8 mouse cellular contexts compared by ENCODE assay signal in the genomic region with DNA sequence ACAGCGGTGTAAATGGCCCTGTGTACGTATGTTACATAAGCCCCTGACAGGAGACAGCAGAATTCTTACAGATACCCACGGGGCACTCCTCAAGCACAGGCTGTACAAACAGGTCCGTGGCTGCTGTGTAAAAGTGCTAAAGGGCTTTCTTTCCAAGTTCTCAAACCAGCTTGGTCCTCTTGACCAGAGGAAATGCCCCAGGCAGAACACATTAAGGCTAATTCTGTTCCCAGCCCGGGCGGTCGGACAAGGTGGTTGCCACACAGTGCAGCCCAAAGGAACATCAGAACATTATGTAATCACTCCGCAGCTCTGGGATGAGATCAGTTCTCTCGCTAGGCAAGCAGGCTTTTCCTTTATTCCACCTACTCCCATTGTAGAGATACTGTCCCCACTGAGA. TPM values are rescaled to one million over a fixed set of nuclear protein-coding genes. Genes with fewer than 3 reads are reported as not detected.
DNase-seq lines count a peak whose midpoint lies in the region; ATAC-seq and TF ChIP-seq lines count a peak whose summit lies in the region.

No protein-coding gene starts in this region.

- H3K9ac ChIP-seq in intestine, embryonic 14.5 days (ENCODE audit: low read length), result no peak overlapping the region

- no peaks in the 10 kb centered on the region for H3K9me3 ChIP-seq in intestine, embryonic 14.5 days (ENCODE audit: control insufficient read depth, low read length)

- H3K4me2 ChIP-seq in intestine, embryonic 14.5 days (ENCODE audit: low read length), result peak overlapping the region; percentile 83

- no peaks in the 10 kb centered on the region for H3K27me3 ChIP-seq in intestine, embryonic 14.5 days (replicated peaks; ENCODE audit: control insufficient read depth, insufficient read depth, low read length)

- H3K4me3 ChIP-seq in gastrocnemius, adult 2 months, result peak overlapping the region; percentile 86
- H3K4me3 ChIP-seq in intestine, embryonic 14.5 days (ENCODE audit: low read depth, low read length), result 0 out of 2 replicates have a peak overlapping the region, but pooled peaks have one; percentile 92

- DNase-seq in left cerebral cortex, adult 11 months (ENCODE audit: low spot score), result peak; percentile 83
- DNase-seq in left cerebral cortex, postnatal 4 days, result no peak
- DNase-seq in cerebellum, adult 18-20 months, result peak; percentile 84 to 87
- peak; percentile 81 for DNase-seq in gastrocnemius, adult 2 months
- no peak for DNase-seq in intestine, embryonic 14.5 days (ENCODE audit: low spot score)
- DNase-seq in left cerebral cortex, adult 9 months (ENCODE audit: low spot score in 2 of 2), result peak; percentile 73 to 84
- DNase-seq in T-cell, adult 2 months (ENCODE audit: low spot score), result no peak

- H3K27ac ChIP-seq in gastrocnemius, adult 2 months, result peak overlapping the region; percentile 100
- H3K27ac ChIP-seq in intestine, embryonic 14.5 days (ENCODE audit: low read depth), result no peak overlapping the region

- H3K4me1 ChIP-seq in intestine, embryonic 14.5 days (replicated peaks; ENCODE audit: control insufficient read depth, insufficient read depth, low read length), result peaks cover 21% of the 10 kb centered on the region

- H3K36me3 ChIP-seq in intestine, embryonic 14.5 days (ENCODE audit: control insufficient read depth, insufficient read depth, low read length), result peaks cover 25% of the 10 kb centered on the region

- intact Hi-C loops in left cerebral cortex, postnatal 4 days (cut with DNase I), result no loop called here
- intact Hi-C loops in gastrocnemius, adult 2 months (cut with DNase I), result loop anchor here (5.0 kb wide), 2 partner anchors 55 to 145 kb away; partner anchors contain the start of genes Lpar6 and Rb1

- ATAC-seq in intestine, embryonic 14.5 days (replicated peaks; ENCODE audit: low FRiP score, low TSS enrichment, low read depth), result no peak
- 0 out of 2 replicates have a peak, but pooled peaks have one; percentile 18 for ATAC-seq in megakaryocyte progenitor cell, adult 5-6 weeks (replicated peaks; ENCODE audit: poor library complexity)

- no peak for TF ChIP-seq CTCF in gastrocnemius, adult 2 months (IDR thresholded peaks at IDR 0.05)

- 65% methylated on average over 9 of the region's 9 CpGs for WGBS in intestine, embryonic 14.5 days

RNA-seq across cellular contexts. Expression of gene Itm2b, which starts 2.4 kb away (rescaled TPM):
- total RNA-seq in left cerebral cortex, postnatal 4 days (2021), result 100 to 1,000 TPM; 363 to 375 TPM
- 100 to 1,000 TPM; 255 to 336 TPM for total RNA-seq in gastrocnemius, adult 2 months (2021)
- 596 and 606 TPM in 2 replicates for polyA plus RNA-seq in intestine, embryonic 14.5 days (2014; fragmentation: Nextera tagmentation; extraction: Ambion mirVana)
- total RNA-seq in megakaryocyte progenitor cell, adult 5-6 weeks (2015), result 1,237 and 1,336 TPM in 2 replicates
- total RNA-seq in megakaryocyte progenitor cell, adult 5-6 weeks (2017), result 1,026 and 1,067 TPM in 2 replicates

RNA-seq across cellular contexts. Expression of gene Rb1, which starts 57.1 kb away (rescaled TPM):
- 10 to 100 TPM; 45.8 to 49.0 TPM for total RNA-seq in left cerebral cortex, postnatal 4 days (2021)
- 10 to 100 TPM; 14.4 to 20.1 TPM for total RNA-seq in gastrocnemius, adult 2 months (2021)
- polyA plus RNA-seq in intestine, embryonic 14.5 days (2014; fragmentation: Nextera tagmentation; extraction: Ambion mirVana), result 18.0 and 21.8 TPM in 2 replicates
- total RNA-seq in megakaryocyte progenitor cell, adult 5-6 weeks (2015), result 46.8 and 47.0 TPM in 2 replicates
- total RNA-seq in megakaryocyte progenitor cell, adult 5-6 weeks (2017), result 16.2 and 16.6 TPM in 2 replicates

Comparison
In these comparisons a context has a peak if more than half of its experiments do, and no peak if none do; other contexts are left out.
1. DNase-seq: peak in left cerebral cortex, adult 11 months (single experiment), cerebellum, adult 18-20 months (2 of 2), gastrocnemius, adult 2 months (single experiment) and left cerebral cortex, adult 9 months (2 of 2); none in left cerebral cortex, postnatal 4 days (single experiment), intestine, embryonic 14.5 days (single experiment) and T-cell, adult 2 months (single experiment).